Mouse (Mus musculus): ENCODE measurements at regions not wholly inside any gene's neighbourhood (a gene's known extent, or its start where the extent isn't known, plus 50 kb on each side); places are given as distances from the start of the nearest gene placed in this dataset.
"Not testable (repeated sequence)": the region's sequence is repeated elsewhere in the genome, so short reads cannot be mapped to it uniquely, and the experiment has no call there.

GRCm38 (mm10) chr5:101336361-101336760 is 328.4 kb downstream of the Nkx6-1 start:
- not testable (repeated sequence) for H3K4me3 ChIP-seq (replicated peaks); H3K9me3 ChIP-seq; H3K4me2 ChIP-seq (replicated peaks); H3K27ac ChIP-seq; H3K9ac ChIP-seq (replicated peaks); H3K4me1 ChIP-seq (replicated peaks); H3K27me3 ChIP-seq; ATAC-seq; H3K36me3 ChIP-seq
- 87% methylated on average over 1 of the region's 1 CpGs for WGBS

- WGBS = 92% methylated on average over 10 of the region's 10 CpGs
- H3K36me3 ChIP-seq = no peaks in the 10 kb centered on the region
- ATAC-seq = no peak
- H3K9ac ChIP-seq (replicated peaks) = no peak overlapping the region
- H3K27ac ChIP-seq = no peak overlapping the region
- H3K9me3 ChIP-seq = no peaks in the 10 kb centered on the region
- H3K4me2 ChIP-seq (replicated peaks) = no peak overlapping the region
- no peaks in the 10 kb centered on the region for H3K4me1 ChIP-seq (replicated peaks)
- no peak overlapping the region for H3K4me3 ChIP-seq (replicated peaks)
- peaks cover 45% of the 10 kb centered on the region for H3K27me3 ChIP-seq
Measured at GRCm38 (mm10) chr5:101331825-101332224, 333.0 kb downstream of the Nkx6-1 start.

DNA sequence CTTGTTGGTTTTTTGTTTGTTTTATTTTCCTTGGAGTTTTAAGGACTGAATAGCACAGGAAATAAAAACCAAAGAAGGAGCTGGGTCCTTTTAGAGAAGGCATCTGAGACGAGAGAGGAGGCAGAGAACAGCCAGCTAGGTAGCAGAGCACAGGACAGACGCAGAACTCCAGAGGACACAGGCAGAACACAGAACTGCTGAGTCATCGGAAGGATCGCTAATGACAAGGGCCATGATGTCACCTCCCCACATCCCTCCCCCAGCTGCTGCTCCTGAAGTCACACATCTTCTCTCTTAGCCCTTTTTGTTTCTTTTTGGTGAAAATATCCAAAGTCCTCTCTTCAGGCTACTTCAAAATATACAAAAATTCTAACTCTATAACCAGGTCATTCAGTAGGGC is 338.7 kb downstream of the Nkx6-1 start:
- Histone ChIP-seq H3K9ac (replicated peaks) (no peak overlapping the region), H3K9me3 (no peaks in the 10 kb centered on the region), H3K36me3 (no peaks in the 10 kb centered on the region), H3K4me3 (replicated peaks) (no peak overlapping the region), H3K4me2 (replicated peaks) (no peak overlapping the region), H3K27ac (no peak overlapping the region), H3K4me1 (replicated peaks) (peaks cover 14% of the 10 kb centered on the region), H3K27me3 (peaks cover 95% of the 10 kb centered on the region)
- ATAC-seq = no peak
- 60% methylated on average over 4 of the region's 4 CpGs for WGBS

DNA sequence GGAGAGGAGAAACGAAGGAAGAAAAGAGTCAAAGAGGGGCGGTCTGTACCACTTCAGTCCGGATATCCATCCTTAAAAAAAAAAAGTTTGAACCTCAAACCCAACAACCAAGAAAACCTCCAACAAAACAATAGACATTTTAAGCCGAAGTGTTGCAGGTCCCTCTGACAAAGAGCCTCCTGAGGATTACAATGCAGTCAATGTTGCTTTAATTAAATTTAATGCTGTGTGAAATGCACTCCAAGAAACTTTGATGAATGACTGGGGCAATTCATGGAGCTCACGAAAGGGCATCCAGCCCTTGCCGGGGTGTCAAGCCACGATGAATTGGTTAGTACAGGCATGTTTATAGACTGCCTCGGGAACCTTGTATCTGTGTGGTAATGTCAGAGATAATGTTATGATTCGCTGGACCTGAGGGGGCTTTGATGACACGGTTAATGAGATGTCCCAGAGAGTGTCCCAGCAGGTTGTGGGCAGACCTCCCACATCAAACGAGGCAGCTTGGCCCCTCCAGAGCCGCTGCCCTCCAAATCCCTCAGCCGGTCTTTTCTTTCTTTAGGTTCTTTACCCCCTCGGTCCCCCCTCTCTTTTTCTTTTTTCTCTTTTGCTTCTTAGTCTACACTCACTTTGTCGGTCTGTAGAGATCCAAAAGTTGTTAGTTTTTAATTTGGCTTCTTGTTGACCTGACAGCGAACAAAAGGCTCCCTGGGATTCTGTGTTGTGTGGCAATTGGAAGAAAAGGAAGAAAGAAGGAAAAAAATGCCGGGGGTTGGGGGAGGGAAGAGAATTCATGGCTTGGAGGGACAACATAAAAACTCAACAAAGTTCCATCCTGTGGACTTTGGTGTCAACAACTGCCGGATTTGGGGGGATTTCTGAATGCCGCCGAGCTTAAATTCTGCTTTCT is 341.5 kb downstream of the Nkx6-1 start:
- H3K4me3 ChIP-seq (replicated peaks) = no peak overlapping the region
- ATAC-seq = peak; percentile 72
- H3K27ac ChIP-seq = no peak overlapping the region
- peak overlapping the region; percentile 9 for H3K4me2 ChIP-seq (replicated peaks)
- peaks cover 14% of the 10 kb centered on the region for H3K4me1 ChIP-seq (replicated peaks)
- H3K36me3 ChIP-seq = no peaks in the 10 kb centered on the region
- H3K27me3 ChIP-seq = peaks cover 91% of the 10 kb centered on the region
- no peak overlapping the region for H3K9ac ChIP-seq (replicated peaks)
- WGBS = 1% methylated on average over 20 of the region's 20 CpGs
- H3K9me3 ChIP-seq = no peaks in the 10 kb centered on the region

- 93% methylated on average over 6 of the region's 6 CpGs for WGBS
- H3K9me3 ChIP-seq = no peaks in the 10 kb centered on the region
- H3K36me3 ChIP-seq = no peaks in the 10 kb centered on the region
- H3K4me2 ChIP-seq (replicated peaks) = no peak overlapping the region
- H3K27ac ChIP-seq = no peak overlapping the region
- no peak overlapping the region for H3K4me3 ChIP-seq (replicated peaks)
- H3K9ac ChIP-seq (replicated peaks) = no peak overlapping the region
- ATAC-seq = no peak
- H3K4me1 ChIP-seq (replicated peaks) = no peaks in the 10 kb centered on the region
- peaks cover 3% of the 10 kb centered on the region; the same call in 1 of the 2 replicates for H3K27me3 ChIP-seq
Measured at GRCm38 (mm10) chr5:101299986-101300385, 364.8 kb downstream of the Nkx6-1 start.

DNA sequence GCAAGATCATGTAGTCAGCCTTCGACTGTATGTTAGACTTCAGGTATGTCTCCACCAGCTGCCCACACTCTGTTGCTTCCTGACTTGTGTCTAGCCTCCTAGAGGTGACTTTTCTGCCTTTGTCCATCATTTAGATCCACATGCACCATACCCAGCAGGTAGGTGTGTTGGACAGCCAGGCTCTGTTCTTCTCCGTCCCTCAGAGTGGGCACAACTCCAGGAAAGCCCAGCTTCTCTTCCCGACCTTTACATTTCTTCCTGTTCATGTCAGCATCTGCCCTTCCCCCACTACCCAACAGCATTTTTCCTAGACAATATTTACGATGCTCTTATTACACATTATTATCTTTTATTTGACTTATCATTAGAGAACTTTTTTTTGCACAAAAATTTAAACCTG is 366.4 kb downstream of the Nkx6-1 start:
- Histone ChIP-seq H3K27me3 (peaks cover 3% of the 10 kb centered on the region; the same call in 1 of the 2 replicates), H3K9ac (replicated peaks) (no peak overlapping the region)
- no peak for ATAC-seq

DNA sequence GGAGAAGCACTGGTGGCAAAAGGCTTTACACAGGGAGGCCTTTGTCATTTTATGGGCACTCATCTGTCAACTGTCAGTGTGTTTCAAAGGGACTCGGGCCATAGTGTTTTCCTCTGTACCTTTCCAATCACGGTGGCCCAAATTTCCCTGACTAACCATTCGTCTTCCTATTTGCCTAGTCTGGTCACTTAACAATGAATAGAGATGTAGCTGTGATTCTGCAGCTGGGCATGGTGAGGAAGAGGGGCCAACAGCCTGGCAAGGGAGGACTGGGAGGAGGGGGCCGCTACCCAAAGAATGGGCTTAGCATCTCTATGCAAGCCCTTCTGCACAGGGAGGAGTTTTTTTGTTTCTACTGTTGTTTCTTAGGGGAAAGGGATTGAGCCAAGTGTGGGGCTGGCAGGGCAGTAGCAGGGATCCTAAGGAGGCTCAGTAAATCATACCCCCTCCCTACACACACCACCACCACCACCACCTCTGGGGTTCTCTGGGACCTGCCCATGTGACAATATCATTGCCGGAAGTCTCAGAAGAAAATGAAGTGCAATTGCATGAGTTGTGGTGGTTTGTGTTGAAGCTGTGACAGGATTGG is 367.2 kb downstream of the Nkx6-1 start:
- Histone ChIP-seq H3K27ac (no peak overlapping the region), H3K4me3 (replicated peaks) (no peak overlapping the region), H3K4me1 (replicated peaks) (no peaks in the 10 kb centered on the region), H3K27me3 (peaks cover 3% of the 10 kb centered on the region; the same call in 1 of the 2 replicates), H3K9me3 (no peaks in the 10 kb centered on the region), H3K36me3 (no peaks in the 10 kb centered on the region), H3K9ac (replicated peaks) (no peak overlapping the region), H3K4me2 (replicated peaks) (no peak overlapping the region)
- WGBS = 61% methylated on average over 5 of the region's 5 CpGs
- ATAC-seq = no peak

More for the DNA sequence above, 366.4 kb downstream of the Nkx6-1 start:
- Histone ChIP-seq H3K4me1 (replicated peaks) (no peaks in the 10 kb centered on the region), H3K27ac (no peak overlapping the region), H3K9me3 (no peaks in the 10 kb centered on the region), H3K36me3 (no peaks in the 10 kb centered on the region), H3K4me3 (replicated peaks) (no peak overlapping the region), H3K4me2 (replicated peaks) (no peak overlapping the region)
- 83% methylated on average over 4 of the region's 4 CpGs for WGBS

DNA sequence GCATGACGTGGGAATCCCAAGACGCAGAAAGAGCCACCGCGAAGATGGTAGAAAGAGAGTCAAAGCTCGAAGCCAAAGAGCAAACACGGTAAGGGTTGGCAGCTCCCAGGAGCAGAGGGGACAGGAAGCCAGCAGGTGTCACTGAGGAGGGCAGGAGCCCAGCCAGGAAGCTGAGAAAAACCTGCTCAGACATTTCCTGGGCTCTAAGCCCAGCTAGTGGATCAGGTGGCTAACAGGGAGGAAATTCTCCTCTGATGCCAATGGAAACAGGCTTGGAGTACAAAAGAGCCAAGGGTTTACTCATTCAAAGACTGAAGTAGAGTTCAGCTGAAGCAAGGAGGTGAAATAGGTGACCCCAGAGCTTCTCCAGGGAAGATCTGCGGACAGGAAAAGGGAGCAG is 368.9 kb downstream of the Nkx6-1 start:
- no peak overlapping the region for H3K9ac ChIP-seq (replicated peaks)
- peaks cover 3% of the 10 kb centered on the region; the same call in 1 of the 2 replicates for H3K27me3 ChIP-seq
- H3K9me3 ChIP-seq = no peaks in the 10 kb centered on the region
- H3K4me1 ChIP-seq (replicated peaks) = no peaks in the 10 kb centered on the region
- no peak overlapping the region for H3K4me3 ChIP-seq (replicated peaks)
- no peaks in the 10 kb centered on the region for H3K36me3 ChIP-seq
- H3K4me2 ChIP-seq (replicated peaks) = no peak overlapping the region
- WGBS = 86% methylated on average over 7 of the region's 7 CpGs
- H3K27ac ChIP-seq = no peak overlapping the region
- no peak for ATAC-seq

- no peak overlapping the region for H3K9ac ChIP-seq (replicated peaks)
- no peak for ATAC-seq
- H3K4me3 ChIP-seq (replicated peaks) = no peak overlapping the region
- H3K4me1 ChIP-seq (replicated peaks) = no peaks in the 10 kb centered on the region
- WGBS = 77% methylated on average over 3 of the region's 3 CpGs
- no peaks in the 10 kb centered on the region for H3K9me3 ChIP-seq
- H3K4me2 ChIP-seq (replicated peaks) = no peak overlapping the region
- H3K27ac ChIP-seq = no peak overlapping the region
- peaks cover 3% of the 10 kb centered on the region; the same call in 1 of the 2 replicates for H3K27me3 ChIP-seq
- no peaks in the 10 kb centered on the region for H3K36me3 ChIP-seq
Measured at GRCm38 (mm10) chr5:101294031-101294430, 370.8 kb downstream of the Nkx6-1 start.

DNA sequence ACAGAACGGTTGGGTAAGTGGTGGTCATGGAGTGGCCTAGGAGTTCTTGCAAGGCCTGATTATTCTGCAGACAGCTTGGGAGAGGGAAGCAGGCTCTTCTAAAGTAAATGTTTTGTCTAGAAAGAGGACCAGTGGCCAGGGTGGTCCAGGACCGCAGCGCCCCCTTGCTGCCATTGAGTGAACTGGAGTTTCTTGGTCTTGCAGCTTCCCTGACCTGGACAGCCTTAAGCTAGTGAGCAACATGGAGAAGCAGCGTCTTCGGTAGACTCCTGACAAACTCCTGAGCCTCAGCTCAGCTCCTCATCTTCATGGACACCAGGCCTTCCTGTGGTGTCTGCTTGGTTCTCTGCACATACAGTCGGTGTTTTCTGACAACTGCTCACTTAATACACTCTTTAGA is 376.4 kb downstream of the Nkx6-1 start:
- ATAC-seq = no peak
- Histone ChIP-seq H3K4me2 (replicated peaks) (no peak overlapping the region), H3K27ac (no peak overlapping the region), H3K9ac (replicated peaks) (no peak overlapping the region), H3K36me3 (no peaks in the 10 kb centered on the region), H3K4me1 (replicated peaks) (no peaks in the 10 kb centered on the region), H3K27me3 (no peaks in the 10 kb centered on the region), H3K4me3 (replicated peaks) (no peak overlapping the region), H3K9me3 (no peaks in the 10 kb centered on the region)
- 68% methylated on average over 6 of the region's 6 CpGs for WGBS

DNA sequence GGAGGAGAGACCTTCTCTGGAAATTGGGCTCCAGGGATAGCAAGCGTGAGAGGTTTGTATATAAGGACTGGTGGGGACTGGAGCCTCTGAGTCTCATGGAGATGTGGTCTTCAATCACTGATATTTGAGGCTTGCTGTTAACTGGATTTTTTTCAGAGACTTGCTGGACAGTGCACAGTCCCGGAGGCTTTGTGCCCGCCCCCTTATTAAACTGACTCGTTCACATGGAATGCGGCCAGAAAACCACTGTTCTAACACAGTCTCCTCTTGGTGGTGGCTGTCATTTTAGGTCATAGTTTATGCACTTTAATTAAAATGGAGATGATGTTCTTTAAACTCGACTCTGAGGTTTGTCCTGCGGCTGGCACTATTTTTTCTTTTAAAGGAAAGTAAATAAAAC is 378.9 kb downstream of the Nkx6-1 start:
- ATAC-seq = no peak
- WGBS = 75% methylated on average over 7 of the region's 7 CpGs
- Histone ChIP-seq H3K4me1 (replicated peaks) (no peaks in the 10 kb centered on the region), H3K27me3 (no peaks in the 10 kb centered on the region), H3K4me3 (replicated peaks) (no peak overlapping the region), H3K9ac (replicated peaks) (no peak overlapping the region), H3K27ac (no peak overlapping the region), H3K4me2 (replicated peaks) (no peak overlapping the region), H3K9me3 (no peaks in the 10 kb centered on the region), H3K36me3 (no peaks in the 10 kb centered on the region)

GRCm38 (mm10) chr5:101250474-101250873 is 405.0 kb downstream of the Gpat3 start:
- Histone ChIP-seq H3K4me2 (replicated peaks) (no peak overlapping the region), H3K27ac (no peak overlapping the region), H3K9me3 (no peaks in the 10 kb centered on the region), H3K9ac (replicated peaks) (no peak overlapping the region), H3K4me3 (replicated peaks) (no peak overlapping the region), H3K36me3 (no peaks in the 10 kb centered on the region), H3K4me1 (replicated peaks) (no peaks in the 10 kb centered on the region), H3K27me3 (no peaks in the 10 kb centered on the region)
- no peak for ATAC-seq
- WGBS = 93% methylated on average over 3 of the region's 3 CpGs

Measured in midbrain, embryonic 13.5 days (tissue).